ENCODE assay signal across 7 mouse cellular contexts in the genomic region with DNA sequence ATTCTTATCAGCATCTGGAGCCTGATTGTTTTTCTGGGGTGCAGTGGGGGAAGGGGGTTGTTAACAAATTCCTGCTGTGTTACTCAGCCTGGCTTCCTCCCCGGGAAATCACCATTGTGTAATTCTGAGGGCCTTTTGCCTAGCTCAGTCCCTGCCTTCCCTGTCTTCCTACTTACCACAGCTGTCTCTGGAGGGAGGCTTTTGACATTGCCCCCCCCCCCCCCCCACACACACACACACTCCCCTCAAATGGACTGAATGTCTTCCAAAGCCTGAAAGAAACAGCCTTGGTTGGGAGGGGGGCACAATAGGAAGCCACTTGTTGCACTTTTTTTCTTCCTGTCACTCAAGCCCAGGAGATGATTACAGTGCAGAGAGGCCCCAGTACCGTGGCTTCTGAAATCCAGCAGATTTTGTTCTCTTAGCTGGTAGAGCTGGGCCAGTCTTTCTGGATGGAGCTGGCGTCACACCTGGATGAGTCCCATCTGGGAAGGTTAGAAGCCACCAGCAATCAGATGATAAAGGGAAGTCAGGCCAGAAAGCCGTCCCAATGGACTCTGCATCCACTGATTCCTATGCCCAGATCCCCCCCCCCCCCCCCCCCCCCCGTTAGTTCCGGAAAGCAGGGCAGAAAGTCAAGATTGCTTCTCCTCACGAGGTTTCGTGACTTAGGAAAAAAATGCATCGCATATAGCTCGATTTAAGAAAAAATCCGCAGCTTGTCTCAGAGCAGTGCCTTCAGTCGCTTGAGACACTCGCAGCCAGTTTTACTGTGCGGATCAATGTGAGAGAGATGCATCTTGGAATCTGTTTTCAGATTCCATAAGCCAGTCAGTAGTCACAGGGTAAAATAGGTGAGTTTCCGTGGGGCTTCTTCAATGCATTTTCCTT. TPM values are rescaled to one million over a fixed set of nuclear protein-coding genes. Genes with fewer than 3 reads are reported as not detected.
A peak's percentile ranks its signal among the peaks of the same experiment; 100 is the strongest.
DNase-seq lines count a peak whose midpoint lies in the region; ATAC-seq and TF ChIP-seq lines count a peak whose summit lies in the region.

No protein-coding gene starts in this region.

- H3K36me3 ChIP-seq in intestine, embryonic 16.5 days (ENCODE audit: control insufficient read depth, insufficient read depth, low read length): peaks cover 17% of the 10 kb centered on the region
- peaks cover 30% of the 10 kb centered on the region for H3K36me3 ChIP-seq in lung, embryonic 15.5 days

- no peaks in the 10 kb centered on the region for H3K9me3 ChIP-seq in intestine, embryonic 16.5 days (ENCODE audit: control insufficient read depth, low read length)
- H3K9me3 ChIP-seq in lung, embryonic 15.5 days: no peaks in the 10 kb centered on the region

- H3K4me3 ChIP-seq in intestine, embryonic 16.5 days (ENCODE audit: low read length): no peak overlapping the region
- no peak overlapping the region for H3K4me3 ChIP-seq in lung, embryonic 15.5 days

- TF ChIP-seq POLR2A in brain, embryonic 14.5 days (IDR thresholded peaks at IDR 0.05; ENCODE audit: borderline replicate concordance, extremely low read depth, insufficient read depth, insufficient read length, poor library complexity, severe bottlenecking): no peak

- TF ChIP-seq CTCF in brain, embryonic 14.5 days (IDR thresholded peaks at IDR 0.05; ENCODE audit: borderline replicate concordance, extremely low read depth, insufficient read depth, insufficient read length): no peak

- peak overlapping the region; percentile 47; the same call in 1 of the 2 replicates for H3K27ac ChIP-seq in intestine, embryonic 16.5 days (ENCODE audit: low read length)
- peak overlapping the region; percentile 54 for H3K27ac ChIP-seq in lung, embryonic 15.5 days

- no peak overlapping the region for H3K9ac ChIP-seq in intestine, embryonic 16.5 days (ENCODE audit: low read depth, low read length)
- no peak overlapping the region for H3K9ac ChIP-seq in lung, embryonic 15.5 days

- ATAC-seq in intestine, embryonic 16.5 days: peak; percentile 75
- ATAC-seq in lung, embryonic 15.5 days (ENCODE audit: borderline replicate concordance, extremely low read depth, low FRiP score, low TSS enrichment): peak; percentile 90

- no peak overlapping the region for H3K4me2 ChIP-seq in intestine, embryonic 16.5 days (ENCODE audit: low read depth, low read length)
- H3K4me2 ChIP-seq in lung, embryonic 15.5 days: peak overlapping the region; percentile 6

- H3K27me3 ChIP-seq in intestine, embryonic 16.5 days (replicated peaks; ENCODE audit: control insufficient read depth, insufficient read depth, low read length): no peaks in the 10 kb centered on the region
- H3K27me3 ChIP-seq in lung, embryonic 15.5 days: no peaks in the 10 kb centered on the region

- H3K4me1 ChIP-seq in intestine, embryonic 16.5 days (ENCODE audit: control insufficient read depth, insufficient read depth, low read length): peaks cover 16% of the 10 kb centered on the region
- peaks cover 26% of the 10 kb centered on the region for H3K4me1 ChIP-seq in lung, embryonic 15.5 days

- 33% methylated on average over 15 of the region's 15 CpGs for WGBS in intestine, embryonic 16.5 days
- 14% methylated on average over 15 of the region's 15 CpGs for WGBS in lung, embryonic 15.5 days

- DNase-seq in NIH3T3 (ENCODE audit: low read depth): peak; percentile 89
- DNase-seq in brain, embryonic 14.5 days (ENCODE audit: low read depth): peak; percentile 53
- DNase-seq in heart, adult 11 months: peak; percentile 99
- peak; percentile 50 for DNase-seq in retina, postnatal 1 day
- no peak for DNase-seq in layer of hippocampus, adult 8-10 months (ENCODE audit: low spot score in 2 of 2)

RNA-seq across cellular contexts. Expression of a gene that starts 9.3 kb away (rescaled TPM):
- polyA plus RNA-seq in brain, embryonic 14.5 days (2012; rRNA removed): 19.6 and 27.0 TPM in 2 replicates
- 66.9 and 71.5 TPM in 2 replicates for polyA plus RNA-seq in intestine, embryonic 16.5 days (2015; fragmentation: Nextera tagmentation; extraction: Ambion mirVana)
- 76.4 and 82.9 TPM in 2 replicates for polyA plus RNA-seq in lung, embryonic 15.5 days (2015; fragmentation: Nextera tagmentation; extraction: Ambion mirVana)
- total RNA-seq in layer of hippocampus, adult 8-10 months (2022): 10 to 100 TPM; 30.6 to 38.0 (median 33.1) TPM

Comparison
In these comparisons a context has a peak if more than half of its experiments do, and no peak if none do; other contexts are left out.
1. DNase-seq: peak in NIH3T3 (single experiment), brain, embryonic 14.5 days (single experiment), heart, adult 11 months (single experiment) and retina, postnatal 1 day (single experiment); none in layer of hippocampus, adult 8-10 months (0 of 2).